Comparison of ENCODE assay signal across 11 mouse cellular contexts in the genomic region with DNA sequence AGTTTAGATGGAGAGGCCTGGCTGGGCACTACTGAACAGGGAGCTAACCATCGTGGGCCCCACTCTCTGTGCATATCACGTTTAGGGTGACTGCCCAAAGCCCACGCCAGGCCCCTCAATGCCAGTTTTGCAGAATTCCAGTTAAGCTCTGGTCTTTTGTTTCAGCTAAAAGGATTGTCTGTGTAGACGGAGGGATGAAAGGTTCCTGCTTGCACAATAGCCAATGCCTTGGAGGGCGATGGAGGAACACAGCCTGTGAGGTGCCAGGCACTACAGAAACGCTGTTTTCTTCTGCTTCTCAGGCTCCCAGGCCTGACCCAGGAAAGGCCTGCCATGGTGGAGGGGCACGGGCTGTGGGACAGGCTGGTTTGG.
DNase-seq lines count a peak whose midpoint lies in the region; ATAC-seq and TF ChIP-seq lines count a peak whose summit lies in the region.
"Had no signal": no experiment of that assay in that cellular context is flagged by ENCODE, and none has a peak within 500 bp of the region (broad histone marks: within the 10 kb centered on the region; RNA-seq: fewer than 3 reads in every experiment).

No protein-coding gene starts in this region.

- WGBS in forebrain, embryonic 15.5 days = 11% methylated on average over 7 of the region's 7 CpGs
- WGBS in midbrain, embryonic 12.5 days = 16% methylated on average over 7 of the region's 7 CpGs
- 67% methylated on average over 7 of the region's 7 CpGs for WGBS in stomach, postnatal 0 days

- no peak for TF ChIP-seq EP300 in stomach, postnatal 0 days (optimal IDR thresholded peaks at IDR 0.05)

- peaks cover 30% of the 10 kb centered on the region for H3K4me1 ChIP-seq in forebrain, embryonic 15.5 days
- peaks cover 16% of the 10 kb centered on the region for H3K4me1 ChIP-seq in midbrain, embryonic 12.5 days
- peaks cover 4% of the 10 kb centered on the region; the same call in 1 of the 2 replicates for H3K4me1 ChIP-seq in stomach, postnatal 0 days (replicated peaks; ENCODE audit: control insufficient read depth, insufficient read depth)

- H3K9me3 ChIP-seq in forebrain, embryonic 15.5 days = no peaks in the 10 kb centered on the region
- no peaks in the 10 kb centered on the region for H3K9me3 ChIP-seq in midbrain, embryonic 12.5 days
- no peaks in the 10 kb centered on the region for H3K9me3 ChIP-seq in stomach, postnatal 0 days (ENCODE audit: control insufficient read depth, low read length)

- no peak for TF ChIP-seq CTCF in stomach, postnatal 0 days (IDR thresholded peaks at IDR 0.05; ENCODE audit: low read depth)

- no peak overlapping the region for H3K4me2 ChIP-seq in forebrain, embryonic 15.5 days (replicated peaks)
- no peak overlapping the region for H3K4me2 ChIP-seq in midbrain, embryonic 12.5 days (replicated peaks)
- no peak overlapping the region for H3K4me2 ChIP-seq in stomach, postnatal 0 days (replicated peaks; ENCODE audit: low read depth)

- no peak overlapping the region for H3K4me3 ChIP-seq in forebrain, embryonic 15.5 days
- H3K4me3 ChIP-seq in midbrain, embryonic 12.5 days = no peak overlapping the region
- H3K4me3 ChIP-seq in stomach, postnatal 0 days (ENCODE audit: low read depth, low read length) = no peak overlapping the region

- DNase-seq in layer of hippocampus, postnatal 10 days (ENCODE audit: low spot score in 2 of 2) = peak; percentile 39 to 42
- DNase-seq in layer of hippocampus, adult 11-12 months (ENCODE audit: low spot score) = no peak
- peak; percentile 15 for DNase-seq in Muller cell, postnatal 12 days (ENCODE audit: inconsistent ontology term)
- DNase-seq in cerebellum, postnatal 4 days (ENCODE audit: low spot score in 2 of 2) = no peak
- DNase-seq in kidney, postnatal 14 days = no peak
- DNase-seq in stomach, postnatal 0 days (ENCODE audit: low spot score) = no peak
- DNase-seq: cerebellum, adult 18-20 months; gastrocnemius, postnatal 25 days; liver had no signal

- peak; percentile 49 for ATAC-seq in forebrain, embryonic 15.5 days (replicated peaks)
- 0 out of 2 replicates have a peak, but pooled peaks have one; percentile 52 for ATAC-seq in midbrain, embryonic 12.5 days (ENCODE audit: low FRiP score, low read depth)
- ATAC-seq in stomach, postnatal 0 days (ENCODE audit: low FRiP score, low TSS enrichment) = no peak

- no peaks in the 10 kb centered on the region for H3K36me3 ChIP-seq in forebrain, embryonic 15.5 days
- no peaks in the 10 kb centered on the region for H3K36me3 ChIP-seq in midbrain, embryonic 12.5 days
- no peaks in the 10 kb centered on the region for H3K36me3 ChIP-seq in stomach, postnatal 0 days (ENCODE audit: control insufficient read depth, insufficient read depth, low read length)

- H3K9ac ChIP-seq in forebrain, embryonic 15.5 days (replicated peaks) = no peak overlapping the region
- H3K9ac ChIP-seq in midbrain, embryonic 12.5 days (replicated peaks) = no peak overlapping the region
- H3K9ac ChIP-seq in stomach, postnatal 0 days (ENCODE audit: low read length) = no peak overlapping the region

- no peaks in the 10 kb centered on the region for H3K27me3 ChIP-seq in forebrain, embryonic 15.5 days
- no peaks in the 10 kb centered on the region for H3K27me3 ChIP-seq in midbrain, embryonic 12.5 days
- no peaks in the 10 kb centered on the region for H3K27me3 ChIP-seq in stomach, postnatal 0 days (ENCODE audit: control insufficient read depth, insufficient read depth, low read length)

- H3K27ac ChIP-seq in forebrain, embryonic 15.5 days (replicated peaks) = peak overlapping the region; percentile 63
- peak overlapping the region; percentile 35; the same call in 1 of the 2 replicates for H3K27ac ChIP-seq in midbrain, embryonic 12.5 days (replicated peaks)
- no peak overlapping the region for H3K27ac ChIP-seq in stomach, postnatal 0 days (replicated peaks)

Comparison
In these comparisons a context has a peak if more than half of its experiments do, and no peak if none do; other contexts are left out.
1. DNase-seq: peak in layer of hippocampus, postnatal 10 days (2 of 2) and Muller cell, postnatal 12 days (single experiment); none in layer of hippocampus, adult 11-12 months (single experiment), cerebellum, postnatal 4 days (0 of 2), kidney, postnatal 14 days (single experiment) and stomach, postnatal 0 days (single experiment).